8 mouse cellular contexts compared by ENCODE assay signal in the genomic region with DNA sequence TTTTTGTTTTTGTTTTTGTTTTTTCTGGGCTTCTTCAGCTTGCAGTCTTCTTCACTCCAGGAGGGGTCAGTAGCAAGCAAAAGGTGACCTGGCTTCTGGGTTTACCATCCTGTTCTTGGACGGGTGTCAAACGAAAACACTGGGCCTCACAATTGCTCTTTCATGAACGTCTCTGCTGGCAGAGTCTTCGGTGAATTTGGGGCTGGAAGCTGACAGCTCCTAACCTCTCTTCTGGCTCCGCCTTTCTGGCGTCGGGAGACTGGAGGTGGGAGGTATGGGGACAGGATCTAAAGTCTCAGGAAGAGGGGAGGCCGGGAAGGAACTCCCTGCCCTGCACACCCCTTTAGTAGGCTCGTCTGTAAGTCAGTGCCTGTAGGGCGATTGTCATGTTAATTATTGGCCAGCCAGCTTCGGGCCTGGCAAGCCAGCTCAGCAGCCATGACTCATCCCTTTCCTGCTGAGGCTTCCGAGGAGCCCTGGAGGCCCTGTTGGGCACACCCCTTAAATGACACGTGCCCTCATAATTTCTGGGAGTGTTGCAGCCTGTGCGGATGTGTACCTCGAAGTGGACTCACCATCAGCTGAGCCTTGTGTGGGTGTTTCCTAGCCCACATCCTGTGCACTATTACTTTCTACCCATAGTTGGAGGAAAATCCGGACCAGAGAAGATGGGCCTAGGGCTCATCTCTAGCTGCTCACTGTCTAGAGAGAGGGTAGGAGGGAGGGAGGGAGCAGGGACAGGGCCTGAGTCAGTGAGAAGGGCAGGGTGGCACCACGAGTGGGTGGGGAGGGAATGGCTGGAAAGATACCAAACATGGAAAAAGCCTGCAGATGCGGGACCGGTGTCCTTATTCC.
A peak's percentile ranks its signal among the peaks of the same experiment; 100 is the strongest.
DNase-seq lines count a peak whose midpoint lies in the region; ATAC-seq and TF ChIP-seq lines count a peak whose summit lies in the region.

No protein-coding gene starts in this region.

- H3K36me3 ChIP-seq in forebrain, postnatal 0 days (ENCODE audit: insufficient read depth), result no peaks in the 10 kb centered on the region
- no peaks in the 10 kb centered on the region for H3K36me3 ChIP-seq in hindbrain, embryonic 12.5 days
- H3K36me3 ChIP-seq in macrophage (ENCODE audit: inconsistent target), result no peaks in the 10 kb centered on the region
- H3K36me3 ChIP-seq in small intestine, adult 2 months (ENCODE audit: control insufficient read depth, insufficient read depth, low read length), result no peaks in the 10 kb centered on the region

- DNase-seq in right cerebral cortex, adult 18-20 months, result peak; percentile 39
- DNase-seq in right cerebral cortex, postnatal 14 days, result no peak
- DNase-seq in cerebellum, adult 8-10 months, result peak; percentile 47
- peak; percentile 49 for DNase-seq in forebrain, postnatal 0 days
- peak; percentile 12 to 23 for DNase-seq in left cerebral cortex, adult 18-20 months (ENCODE audit: low spot score in 2 of 2)

- peak; percentile 76 for ATAC-seq in forebrain, postnatal 0 days
- peak; percentile 93 for ATAC-seq in hindbrain, embryonic 12.5 days (ENCODE audit: low FRiP score)

- no peaks in the 10 kb centered on the region for H3K27me3 ChIP-seq in forebrain, postnatal 0 days (ENCODE audit: insufficient read depth, low read length)
- no peaks in the 10 kb centered on the region for H3K27me3 ChIP-seq in hindbrain, embryonic 12.5 days
- no peaks in the 10 kb centered on the region for H3K27me3 ChIP-seq in small intestine, adult 2 months (ENCODE audit: control insufficient read depth, insufficient read depth, low read length)

- TF ChIP-seq POLR2A in small intestine, adult 2 months (IDR thresholded peaks at IDR 0.05; ENCODE audit: low read depth, low read length), result peak; percentile 26; the same call in 1 of the 2 replicates

- 11% methylated on average over 19 of the region's 19 CpGs for WGBS in forebrain, postnatal 0 days
- 14% methylated on average over 19 of the region's 19 CpGs for WGBS in hindbrain, embryonic 12.5 days
- WGBS in macrophage (ENCODE audit: missing documents), result 19% methylated on average over 19 of the region's 19 CpGs
- 10% methylated on average over 19 of the region's 19 CpGs for WGBS in small intestine, adult 2 months

- H3K27ac ChIP-seq in forebrain, postnatal 0 days (ENCODE audit: low read depth, low read length), result no peak overlapping the region
- no peak overlapping the region for H3K27ac ChIP-seq in hindbrain, embryonic 12.5 days
- H3K27ac ChIP-seq in macrophage, result peak overlapping the region; percentile 95
- H3K27ac ChIP-seq in small intestine, adult 2 months (ENCODE audit: insufficient read depth, low read depth, low read length), result peak overlapping the region; percentile 93

- no peaks in the 10 kb centered on the region for H3K4me1 ChIP-seq in forebrain, postnatal 0 days (ENCODE audit: insufficient read depth)
- H3K4me1 ChIP-seq in hindbrain, embryonic 12.5 days, result peaks cover 8% of the 10 kb centered on the region; the same call in 1 of the 2 replicates
- H3K4me1 ChIP-seq in small intestine, adult 2 months (ENCODE audit: control insufficient read depth, insufficient read depth, insufficient read length, low read length), result peaks cover 8% of the 10 kb centered on the region

- H3K79me2 ChIP-seq in macrophage (ENCODE audit: inconsistent target), result no peaks in the 10 kb centered on the region

- no peaks in the 10 kb centered on the region for H3K9me3 ChIP-seq in forebrain, postnatal 0 days (ENCODE audit: low read length)
- H3K9me3 ChIP-seq in hindbrain, embryonic 12.5 days (replicated peaks), result no peaks in the 10 kb centered on the region; the same call in 1 of the 2 replicates

- H3K9ac ChIP-seq in forebrain, postnatal 0 days, result no peak overlapping the region
- no peak overlapping the region for H3K9ac ChIP-seq in hindbrain, embryonic 12.5 days

- H3K4me3 ChIP-seq in forebrain, postnatal 0 days (ENCODE audit: low read depth, low read length), result no peak overlapping the region
- no peak overlapping the region for H3K4me3 ChIP-seq in hindbrain, embryonic 12.5 days
- H3K4me3 ChIP-seq in macrophage (ENCODE audit: inconsistent target), result no peak overlapping the region
- H3K4me3 ChIP-seq in small intestine, adult 2 months (ENCODE audit: low read depth, low read length), result peak overlapping the region; percentile 44

- TF ChIP-seq CTCF in forebrain, postnatal 0 days (IDR thresholded peaks at IDR 0.05; ENCODE audit: low read depth), result peak; percentile 26
- peak; percentile 64; the same call in 1 of the 2 replicates for TF ChIP-seq CTCF in small intestine, adult 2 months (IDR thresholded peaks at IDR 0.05; ENCODE audit: extremely low read depth, insufficient read length, insufficient replicate concordance, low read depth, low read length)

- H3K4me2 ChIP-seq in forebrain, postnatal 0 days (ENCODE audit: low read depth), result 0 out of 2 replicates have a peak overlapping the region, but pooled peaks have one; percentile 10
- H3K4me2 ChIP-seq in hindbrain, embryonic 12.5 days (replicated peaks), result peak overlapping the region; percentile 38

Comparison
In these comparisons a context has a peak if more than half of its experiments do, and no peak if none do; other contexts are left out.
1. H3K27ac ChIP-seq: peak in macrophage (single experiment) and small intestine, adult 2 months (single experiment); none in forebrain, postnatal 0 days (single experiment) and hindbrain, embryonic 12.5 days (single experiment).